Mouse (Mus musculus) stomach, postnatal 0 days (tissue): ENCODE measurements around the gene Prss21. TPM values are rescaled to one million over a fixed set of nuclear protein-coding genes. Genes with fewer than 3 reads are reported as not detected.

Source experiments
- ATAC-seq: fragments of 200-750 bp; cut with Nextera tagmentation; 2 replicates; pipeline ENCODE4 v1.8.0; 2017; ENCODE audit not compliant: low FRiP score, low TSS enrichment
- DNase-seq: peaks from one replicate; pipeline ENCODE4 v3.0.0-alpha.2; 2016; ENCODE audit warnings: low spot score
- H3K27ac ChIP-seq: fragments of 300-500 bp; sonication (generic); replicated peaks from 2 replicates; pipeline ENCODE4 v1.5.1; 2014; ENCODE audit warnings: mild to moderate bottlenecking, control low read depth
- H3K27me3 ChIP-seq: fragments of 300-500 bp; sonication (generic); 2 replicates; pipeline ENCODE4 v1.6.1; 2014; ENCODE audit warnings: low read length; ENCODE audit not compliant: control insufficient read depth, insufficient read depth
- H3K36me3 ChIP-seq: fragments of 300-500 bp; sonication (generic); 2 replicates; pipeline ENCODE4 v1.6.1; 2014; ENCODE audit warnings: low read length, mixed read lengths; ENCODE audit not compliant: control insufficient read depth, insufficient read depth
- H3K4me1 ChIP-seq: fragments of 300-500 bp; sonication (generic); replicated peaks from 2 replicates; pipeline ENCODE4 v1.6.1; 2014; ENCODE audit warnings: antibody characterized with exemption; ENCODE audit not compliant: control insufficient read depth, insufficient read depth
- H3K4me2 ChIP-seq: fragments of 300-500 bp; sonication (generic); replicated peaks from 2 replicates; pipeline ENCODE4 v1.6.1; 2014; ENCODE audit warnings: low read depth, mild to moderate bottlenecking, control low read depth, moderate library complexity
- H3K4me3 ChIP-seq: fragments of 300-500 bp; sonication (generic); 2 replicates; pipeline ENCODE4 v1.5.1; 2014; ENCODE audit warnings: low read depth, low read length, control low read depth
- H3K9ac ChIP-seq: fragments of 300-500 bp; sonication (generic); 2 replicates; pipeline ENCODE4 v1.6.1; 2014; ENCODE audit warnings: mild to moderate bottlenecking, low read length, control low read depth, mixed read lengths
- H3K9me3 ChIP-seq: fragments of 300-500 bp; sonication (generic); 2 replicates; pipeline ENCODE4 v1.6.1; 2016; ENCODE audit warnings: low read length; ENCODE audit not compliant: control insufficient read depth
- CTCF ChIP-seq: IDR thresholded peaks from 2 replicates; pipeline ENCODE4 v1.5.1; 2016; ENCODE audit warnings: antibody characterized with exemption, low read depth, mild to moderate bottlenecking, moderate library complexity
- EP300 ChIP-seq: optimal IDR thresholded peaks from 2 replicates; pipeline ENCODE3; 2016; ENCODE audit warnings: antibody characterized with exemption
- WGBS: fragments of 180-500 bp; shearing (Covaris S2); extraction: QIAGEN DNeasy Blood & Tissue Kit; methylation state at CpG from one replicate; pipeline ENCODE4 v1.1.7; 2014; 5-methylcytosine and 5-hydroxymethylcytosine counted together
- polyA plus RNA-seq: library from polyadenylated mRNA; unstranded; fragments of >200 nt; fragmentation: Nextera tagmentation; extraction: Ambion mirVana; gene quantifications from 2 replicates; pipeline ENCODE4 v1.2.1, GENCODE M21; 2015

Gene Prss21
- not detected in 2 replicates for polyA plus RNA-seq

- Histone ChIP-seq H3K27ac (no peak within 1 kb of the TSS), H3K27me3 (no peaks in the 10 kb centered on the region), H3K4me1 (no peaks in the 10 kb centered on the region), H3K4me2 (no peak within 1 kb of the TSS), H3K9me3 (no peaks in the 10 kb centered on the region), H3K36me3 (no peaks in the 10 kb centered on the region), H3K4me3 (no peak within 1 kb of the TSS), H3K9ac (no peak within 1 kb of the TSS)
- DNase-seq (no peak), ATAC-seq (no peak)
- WGBS, result 83% methylated on average over 15 of the region's 15 CpGs
- no peak for TF ChIP-seq EP300
- TF ChIP-seq CTCF, result no peak
Measured at GRCm38 (mm10) chr17:23867756-23868155, at the start of gene Prss21. Prss21 (plus strand) TSS chr17:23868056.

GRCm38 (mm10) chr17:23818579-23818978 is 49.3 kb upstream of the Prss21 start:
- Histone ChIP-seq H3K4me2 (no peak overlapping the region), H3K27me3 (no peaks in the 10 kb centered on the region), H3K9me3 (peaks cover 7% of the 10 kb centered on the region; the same call in 1 of the 2 replicates), H3K9ac (no peak overlapping the region), H3K36me3 (peaks cover 82% of the 10 kb centered on the region), H3K27ac (no peak overlapping the region), H3K4me1 (no peaks in the 10 kb centered on the region), H3K4me3 (no peak overlapping the region)
- ATAC-seq (no peak), DNase-seq (no peak)
- TF ChIP-seq EP300 (no peak), CTCF (no peak)
- 98% methylated on average over 8 of the region's 8 CpGs for WGBS

GRCm38 (mm10) chr17:23819235-23819634 is 48.6 kb upstream of the Prss21 start:
- no peak overlapping the region for H3K9ac ChIP-seq
- 98% methylated on average over 25 of the region's 25 CpGs for WGBS
- no peak overlapping the region for H3K4me3 ChIP-seq
- TF ChIP-seq CTCF, result no peak
- no peak for TF ChIP-seq EP300
- no peaks in the 10 kb centered on the region for H3K27me3 ChIP-seq
- ATAC-seq (no peak), DNase-seq (no peak)
- no peaks in the 10 kb centered on the region for H3K4me1 ChIP-seq
- peaks cover 80% of the 10 kb centered on the region for H3K36me3 ChIP-seq
- H3K27ac ChIP-seq, result no peak overlapping the region
- peaks cover 7% of the 10 kb centered on the region; the same call in 1 of the 2 replicates for H3K9me3 ChIP-seq
- H3K4me2 ChIP-seq, result no peak overlapping the region

GRCm38 (mm10) chr17:23820731-23821130 is 47.1 kb upstream of the Prss21 start:
- Histone ChIP-seq H3K4me1 (no peaks in the 10 kb centered on the region), H3K4me3 (no peak overlapping the region), H3K27ac (no peak overlapping the region), H3K27me3 (no peaks in the 10 kb centered on the region), H3K9ac (no peak overlapping the region), H3K4me2 (no peak overlapping the region), H3K9me3 (peaks cover 7% of the 10 kb centered on the region; the same call in 1 of the 2 replicates), H3K36me3 (peaks cover 75% of the 10 kb centered on the region)
- ATAC-seq (no peak), DNase-seq (no peak)
- WGBS, result 91% methylated on average over 5 of the region's 5 CpGs
- no peak for TF ChIP-seq CTCF

GRCm38 (mm10) chr17:23822094-23822493 is 45.8 kb upstream of the Prss21 start:
- TF ChIP-seq CTCF, result no peak
- TF ChIP-seq EP300, result no peak
- H3K4me3 ChIP-seq, result no peak overlapping the region
- peaks cover 61% of the 10 kb centered on the region for H3K36me3 ChIP-seq
- ATAC-seq (no peak), DNase-seq (no peak)
- no peak overlapping the region for H3K9ac ChIP-seq
- no peak overlapping the region for H3K4me2 ChIP-seq
- H3K9me3 ChIP-seq, result peaks cover 7% of the 10 kb centered on the region; the same call in 1 of the 2 replicates
- H3K27me3 ChIP-seq, result no peaks in the 10 kb centered on the region
- 61% methylated on average over 6 of the region's 6 CpGs for WGBS
- H3K4me1 ChIP-seq, result no peaks in the 10 kb centered on the region
- H3K27ac ChIP-seq, result no peak overlapping the region

- Histone ChIP-seq H3K4me2 (no peak overlapping the region), H3K9ac (no peak overlapping the region), H3K36me3 (peaks cover 52% of the 10 kb centered on the region), H3K27me3 (no peaks in the 10 kb centered on the region), H3K9me3 (peaks cover 7% of the 10 kb centered on the region; the same call in 1 of the 2 replicates), H3K27ac (no peak overlapping the region), H3K4me1 (no peaks in the 10 kb centered on the region; the same call in 1 of the 2 replicates), H3K4me3 (no peak overlapping the region)
- TF ChIP-seq EP300 (no peak), CTCF (no peak)
- 74% methylated on average over 16 of the region's 16 CpGs for WGBS
- ATAC-seq (no peak), DNase-seq (no peak)
Measured at GRCm38 (mm10) chr17:23823018-23823417, 44.8 kb upstream of the Prss21 start.
